Mouse (Mus musculus): Measurements from ENCODE around the gene Smyd3.

GRCm38 (mm10) chr1:179236217-179236840 is 281.5 kb downstream of the Smyd3 start:
- TF ChIP-seq POLR2A (IDR thresholded peaks at IDR 0.05; ENCODE audit: borderline replicate concordance, extremely low read depth, insufficient read depth, insufficient read length, poor library complexity, severe bottlenecking) = no peak
- no peak for TF ChIP-seq CTCF (IDR thresholded peaks at IDR 0.05; ENCODE audit: borderline replicate concordance, extremely low read depth, insufficient read depth, insufficient read length)
